Comparison of ENCODE assay signal across 8 mouse cellular contexts in genomic region chr12:17176757-17177092, GRCm38 (mm10). TPM values are rescaled to one million over a fixed set of nuclear protein-coding genes. Genes with fewer than 3 reads are reported as not detected.
DNase-seq lines count a peak whose midpoint lies in the region; ATAC-seq lines count a peak whose summit lies in the region.

Gene Kcnf1, minus strand, starts transcription at chr12:17176888.

- H3K27ac ChIP-seq in limb, embryonic 10.5 days: peak within 1 kb of the TSS; percentile 78
- H3K27ac ChIP-seq in stomach, embryonic 14.5 days (ENCODE audit: low read length): no peak within 1 kb of the TSS

- no peaks in the 10 kb centered on the region for H3K9me3 ChIP-seq in limb, embryonic 10.5 days (replicated peaks)
- H3K9me3 ChIP-seq in stomach, embryonic 14.5 days (ENCODE audit: control insufficient read depth, low read depth, low read length): no peaks in the 10 kb centered on the region

- H3K4me3 ChIP-seq in limb, embryonic 10.5 days: peak within 1 kb of the TSS; percentile 56
- H3K4me3 ChIP-seq in stomach, embryonic 14.5 days (ENCODE audit: low read depth, low read length): peak within 1 kb of the TSS; percentile 44

- H3K9ac ChIP-seq in stomach, embryonic 14.5 days (replicated peaks; ENCODE audit: low read depth, low read length): 0 out of 2 replicates have a peak within 1 kb of the TSS, but pooled peaks have one; percentile 4

- peaks cover 49% of the 10 kb centered on the region for H3K27me3 ChIP-seq in limb, embryonic 10.5 days (ENCODE audit: low read depth, poor library complexity, severe bottlenecking)
- H3K27me3 ChIP-seq in stomach, embryonic 14.5 days (ENCODE audit: control insufficient read depth, insufficient read depth, low read length): peaks cover 15% of the 10 kb centered on the region

- no peak for ATAC-seq in stomach, embryonic 14.5 days (ENCODE audit: insufficient number of reproducible peaks, insufficient read depth, low FRiP score, low read depth)

- peak within 1 kb of the TSS; percentile 96 for H3K4me2 ChIP-seq in stomach, embryonic 14.5 days (replicated peaks; ENCODE audit: low read depth, low read length)

- peaks cover 20% of the 10 kb centered on the region for H3K4me1 ChIP-seq in limb, embryonic 10.5 days
- H3K4me1 ChIP-seq in stomach, embryonic 14.5 days (ENCODE audit: control insufficient read depth, insufficient read depth, low read length): no peaks in the 10 kb centered on the region

- DNase-seq in frontal cortex, adult 2 months (ENCODE audit: extremely low spot score in 1 of 2, low spot score in 1 of 2): no peak
- DNase-seq in frontal cortex, postnatal 25 days (ENCODE audit: low spot score in 2 of 2): no peak
- peak; percentile 4 for DNase-seq in retina, adult 2 months (ENCODE audit: low read depth, low spot score)
- DNase-seq in retina, embryonic 14.5 days (ENCODE audit: low spot score): no peak
- no peak for DNase-seq in limb, embryonic 10.5 days (ENCODE audit: low spot score)
- DNase-seq in embryo, embryonic 11 days: no peak
- DNase-seq in adrenal gland, postnatal 10 days: no peak

- WGBS in limb, embryonic 10.5 days: 12% methylated on average over 4 of the region's 4 CpGs
- 30% methylated on average over 4 of the region's 4 CpGs for WGBS in stomach, embryonic 14.5 days

- no peaks in the 10 kb centered on the region for H3K36me3 ChIP-seq in limb, embryonic 10.5 days
- no peaks in the 10 kb centered on the region for H3K36me3 ChIP-seq in stomach, embryonic 14.5 days (ENCODE audit: control insufficient read depth, insufficient read depth, low read length)

RNA-seq across cellular contexts. Expression of gene Kcnf1, which starts in this region (rescaled TPM):
- polyA plus RNA-seq in frontal cortex, adult 2 months (2012; rRNA removed): 91.9 and 94.0 TPM in 2 replicates
- polyA plus RNA-seq in limb, embryonic 10.5 days (2016; fragmentation: Nextera tagmentation; extraction: Ambion mirVana): 0.33 and 0.53 TPM in 2 replicates
- polyA plus RNA-seq in stomach, embryonic 14.5 days (2014; fragmentation: Nextera tagmentation; extraction: Ambion mirVana): 0.38 and 0.43 TPM in 2 replicates
- under 1 TPM; 0.27 to 0.30 TPM for total RNA-seq in adrenal gland, postnatal 10 days (2021)

Comparison
In these comparisons a context has a peak if more than half of its experiments do, and no peak if none do; other contexts are left out.
1. RNA of gene Kcnf1 (polyA plus RNA-seq): 91.9 to 94.0 TPM in frontal cortex, adult 2 months; 0.38 to 0.43 TPM in stomach, embryonic 14.5 days and 0.33 to 0.53 TPM in limb, embryonic 10.5 days; every median in the first group is over 10 times any median in the second.